ENCODE assay signal across 11 mouse cellular contexts in the genomic region with DNA sequence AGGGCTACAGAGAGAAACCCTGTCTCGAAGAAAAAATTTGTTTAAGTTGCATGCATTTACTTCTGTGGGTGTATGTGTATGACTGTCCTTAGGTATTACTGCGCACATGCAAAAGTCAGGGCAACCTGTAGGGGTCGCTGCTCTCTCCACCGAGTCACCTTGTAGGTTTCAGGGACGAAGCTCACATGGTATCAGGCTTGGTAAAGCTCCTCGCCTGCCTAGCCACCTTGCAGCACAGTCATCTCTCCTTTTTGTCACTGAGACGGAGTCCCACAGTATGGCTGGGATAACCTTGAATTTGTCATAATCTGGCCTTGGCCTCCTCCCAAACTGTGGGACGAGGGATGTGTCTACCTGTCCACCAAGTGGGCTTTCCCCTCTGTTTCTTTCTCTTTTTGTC. TPM values are rescaled to one million over a fixed set of nuclear protein-coding genes. Genes with fewer than 3 reads are reported as not detected.
DNase-seq lines count a peak whose midpoint lies in the region; ATAC-seq and TF ChIP-seq lines count a peak whose summit lies in the region.
"Had no signal": no experiment of that assay in that cellular context is flagged by ENCODE, and none has a peak within 500 bp of the region (broad histone marks: within the 10 kb centered on the region; RNA-seq: fewer than 3 reads in every experiment).

No protein-coding gene starts in this region.

- DNase-seq in cerebellum, adult 2 months = no peak
- no peak for DNase-seq in cerebellum, postnatal 4 days (ENCODE audit: low spot score in 2 of 2)
- no peak for DNase-seq in midbrain, postnatal 0 days (ENCODE audit: low spot score)
- DNase-seq in midbrain, embryonic 11.5 days (ENCODE audit: low spot score, missing footprints) = no peak
- peak; percentile 44 for DNase-seq in splenic B cell, adult 2 months (ENCODE audit: low read depth, low spot score)

- TF ChIP-seq CTCF in cerebellum, adult 2 months (IDR thresholded peaks at IDR 0.05; ENCODE audit: borderline replicate concordance, insufficient read depth, low read depth, low read length) = peak; percentile 55; the same call in 1 of the 2 replicates
- peak; percentile 49 for TF ChIP-seq CTCF in midbrain, postnatal 0 days (IDR thresholded peaks at IDR 0.05)

- no peaks in the 10 kb centered on the region for H3K4me1 ChIP-seq in cerebellum, adult 2 months (ENCODE audit: control insufficient read depth, insufficient read depth, low read length)
- H3K4me1 ChIP-seq in midbrain, postnatal 0 days (ENCODE audit: insufficient read depth, low read length) = no peaks in the 10 kb centered on the region
- no peaks in the 10 kb centered on the region for H3K4me1 ChIP-seq in midbrain, embryonic 11.5 days (ENCODE audit: control insufficient read depth, insufficient read depth, low read length)
- H3K4me1 ChIP-seq in forebrain, embryonic 16.5 days (replicated peaks; ENCODE audit: control insufficient read depth, insufficient read depth, low read length) = no peaks in the 10 kb centered on the region
- H3K4me1 ChIP-seq in midbrain, embryonic 15.5 days = no peaks in the 10 kb centered on the region

- no peak overlapping the region for H3K4me2 ChIP-seq in midbrain, postnatal 0 days (ENCODE audit: low read depth, low read length, poor library complexity, severe bottlenecking)
- no peak overlapping the region for H3K4me2 ChIP-seq in midbrain, embryonic 11.5 days
- no peak overlapping the region for H3K4me2 ChIP-seq in forebrain, embryonic 16.5 days (ENCODE audit: low read length)
- no peak overlapping the region for H3K4me2 ChIP-seq in midbrain, embryonic 15.5 days
- H3K4me2 ChIP-seq: embryonic facial prominence, embryonic 13.5 days had no signal

- WGBS in cerebellum, adult 2 months = 54% methylated on average over 8 of the region's 8 CpGs
- WGBS in midbrain, postnatal 0 days = 67% methylated on average over 8 of the region's 8 CpGs
- 59% methylated on average over 8 of the region's 8 CpGs for WGBS in midbrain, embryonic 11.5 days
- WGBS in forebrain, embryonic 16.5 days = 65% methylated on average over 8 of the region's 8 CpGs
- 60% methylated on average over 8 of the region's 8 CpGs for WGBS in midbrain, embryonic 15.5 days

- H3K27me3 ChIP-seq in cerebellum, adult 2 months (ENCODE audit: control insufficient read depth, insufficient read depth, low read length) = no peaks in the 10 kb centered on the region
- H3K27me3 ChIP-seq in midbrain, postnatal 0 days (ENCODE audit: insufficient read depth, low read length) = no peaks in the 10 kb centered on the region
- no peaks in the 10 kb centered on the region for H3K27me3 ChIP-seq in midbrain, embryonic 11.5 days (ENCODE audit: control insufficient read depth, insufficient read depth, low read length)
- H3K27me3 ChIP-seq in splenic B cell, adult 2 months (ENCODE audit: control insufficient read depth, insufficient read depth, low read length, poor library complexity, severe bottlenecking) = no peaks in the 10 kb centered on the region
- no peaks in the 10 kb centered on the region for H3K27me3 ChIP-seq in forebrain, embryonic 16.5 days (replicated peaks; ENCODE audit: control insufficient read depth, insufficient read depth, low read length)
- no peaks in the 10 kb centered on the region for H3K27me3 ChIP-seq in midbrain, embryonic 15.5 days (replicated peaks)
- H3K27me3 ChIP-seq: embryonic facial prominence, embryonic 13.5 days had no signal

- no peak overlapping the region for H3K4me3 ChIP-seq in cerebellum, adult 2 months (replicated peaks; ENCODE audit: insufficient read depth, low read depth, low read length)
- no peak overlapping the region for H3K4me3 ChIP-seq in midbrain, postnatal 0 days (ENCODE audit: low read depth, low read length)
- no peak overlapping the region for H3K4me3 ChIP-seq in midbrain, embryonic 11.5 days (ENCODE audit: low read depth, low read length)
- no peak overlapping the region for H3K4me3 ChIP-seq in forebrain, embryonic 16.5 days (replicated peaks; ENCODE audit: low read length)
- H3K4me3 ChIP-seq in midbrain, embryonic 15.5 days = no peak overlapping the region
- H3K4me3 ChIP-seq: embryonic facial prominence, embryonic 13.5 days; heart, embryonic 10.5 days; myocyte had no signal

- no peak for ATAC-seq in midbrain, postnatal 0 days (ENCODE audit: low FRiP score)
- no peak for ATAC-seq in midbrain, embryonic 11.5 days (ENCODE audit: low FRiP score)
- ATAC-seq in erythroblast, adult 5-6 weeks (replicated peaks; ENCODE audit: low FRiP score, poor library complexity, severe bottlenecking) = peak; percentile 47; the same call in 1 of the 2 replicates
- ATAC-seq in forebrain, embryonic 16.5 days = no peak
- ATAC-seq in midbrain, embryonic 15.5 days (replicated peaks) = no peak

- H3K9ac ChIP-seq in midbrain, postnatal 0 days (replicated peaks; ENCODE audit: low read length, poor library complexity, severe bottlenecking) = no peak overlapping the region
- H3K9ac ChIP-seq in midbrain, embryonic 11.5 days (ENCODE audit: low read length) = no peak overlapping the region
- H3K9ac ChIP-seq in forebrain, embryonic 16.5 days (replicated peaks; ENCODE audit: low read depth, low read length) = no peak overlapping the region
- no peak overlapping the region for H3K9ac ChIP-seq in midbrain, embryonic 15.5 days
- H3K9ac ChIP-seq: embryonic facial prominence, embryonic 13.5 days had no signal

- H3K9me3 ChIP-seq in midbrain, postnatal 0 days (ENCODE audit: low read length) = no peaks in the 10 kb centered on the region
- no peaks in the 10 kb centered on the region for H3K9me3 ChIP-seq in midbrain, embryonic 11.5 days (ENCODE audit: control insufficient read depth, low read length)
- no peaks in the 10 kb centered on the region for H3K9me3 ChIP-seq in forebrain, embryonic 16.5 days (ENCODE audit: control insufficient read depth, low read length)
- no peaks in the 10 kb centered on the region for H3K9me3 ChIP-seq in midbrain, embryonic 15.5 days
- H3K9me3 ChIP-seq: embryonic facial prominence, embryonic 13.5 days; heart, embryonic 10.5 days had no signal

- H3K27ac ChIP-seq in cerebellum, adult 2 months (ENCODE audit: insufficient read depth, low read length) = no peak overlapping the region
- no peak overlapping the region for H3K27ac ChIP-seq in midbrain, postnatal 0 days (ENCODE audit: low read depth, low read length)
- no peak overlapping the region for H3K27ac ChIP-seq in midbrain, embryonic 11.5 days (ENCODE audit: low read depth, low read length)
- no peak overlapping the region for H3K27ac ChIP-seq in forebrain, embryonic 16.5 days (ENCODE audit: low read length)
- no peak overlapping the region for H3K27ac ChIP-seq in midbrain, embryonic 15.5 days
- H3K27ac ChIP-seq: embryonic facial prominence, embryonic 13.5 days; heart, embryonic 10.5 days had no signal

- no peak for TF ChIP-seq POLR2A in cerebellum, adult 2 months (IDR thresholded peaks at IDR 0.05; ENCODE audit: borderline replicate concordance, insufficient read depth, low read length)

- H3K36me3 ChIP-seq in midbrain, postnatal 0 days (ENCODE audit: insufficient read depth, low read length) = no peaks in the 10 kb centered on the region
- H3K36me3 ChIP-seq in midbrain, embryonic 11.5 days (ENCODE audit: control insufficient read depth, insufficient read depth, low read length) = no peaks in the 10 kb centered on the region
- H3K36me3 ChIP-seq in splenic B cell, adult 2 months (ENCODE audit: control insufficient read depth, insufficient read depth, low read length, poor library complexity, severe bottlenecking) = no peaks in the 10 kb centered on the region
- no peaks in the 10 kb centered on the region for H3K36me3 ChIP-seq in forebrain, embryonic 16.5 days (ENCODE audit: control insufficient read depth, insufficient read depth)
- no peaks in the 10 kb centered on the region for H3K36me3 ChIP-seq in midbrain, embryonic 15.5 days (replicated peaks)
- H3K36me3 ChIP-seq: embryonic facial prominence, embryonic 13.5 days; heart, embryonic 10.5 days had no signal

RNA-seq across cellular contexts. Expression of gene Tnrc18, which starts 27.0 kb away (rescaled TPM):
- 29.3 and 36.5 TPM in 2 replicates for polyA plus RNA-seq in cerebellum, adult 2 months (2012; rRNA removed)
- total RNA-seq in midbrain, postnatal 0 days (2014; rRNA removed) = 114 and 142 TPM in 2 replicates
- polyA plus RNA-seq in midbrain, postnatal 0 days (2015; fragmentation: Nextera tagmentation; extraction: Ambion mirVana) = 17.4 and 19.4 TPM in 2 replicates
- polyA plus RNA-seq in midbrain, embryonic 11.5 days (2014; fragmentation: Nextera tagmentation; extraction: Ambion mirVana) = 26.9 and 27.4 TPM in 2 replicates
- total RNA-seq in erythroblast, adult 5-6 weeks (2015; ENCODE audit: low replicate concordance) = 5.4 and 7.9 TPM in 2 replicates
- 5.0 and 6.0 TPM in 2 replicates for total RNA-seq in erythroblast, adult 5-6 weeks (2017; ENCODE audit: low replicate concordance)
- polyA plus RNA-seq in forebrain, embryonic 16.5 days (2015; fragmentation: Nextera tagmentation; extraction: Ambion mirVana) = 34.8 and 40.4 TPM in 2 replicates
- 36.3 and 38.6 TPM in 2 replicates for polyA plus RNA-seq in midbrain, embryonic 15.5 days (2015; fragmentation: Nextera tagmentation; extraction: Ambion mirVana)

RNA-seq across cellular contexts. Expression of gene Fbxl18, which starts 50.8 kb away (rescaled TPM):
- polyA plus RNA-seq in cerebellum, adult 2 months (2012; rRNA removed) = 22.3 TPM in 2 replicates
- 52.8 and 67.5 TPM in 2 replicates for total RNA-seq in midbrain, postnatal 0 days (2014; rRNA removed)
- polyA plus RNA-seq in midbrain, postnatal 0 days (2015; fragmentation: Nextera tagmentation; extraction: Ambion mirVana) = 25.5 and 27.5 TPM in 2 replicates
- 10.5 and 11.8 TPM in 2 replicates for polyA plus RNA-seq in midbrain, embryonic 11.5 days (2014; fragmentation: Nextera tagmentation; extraction: Ambion mirVana)
- total RNA-seq in erythroblast, adult 5-6 weeks (2015; ENCODE audit: low replicate concordance) = 0.84 and 8.3 TPM in 2 replicates
- 0.56 and 1.4 TPM in 2 replicates for total RNA-seq in erythroblast, adult 5-6 weeks (2017; ENCODE audit: low replicate concordance)
- polyA plus RNA-seq in forebrain, embryonic 16.5 days (2015; fragmentation: Nextera tagmentation; extraction: Ambion mirVana) = 29.5 and 31.4 TPM in 2 replicates
- polyA plus RNA-seq in midbrain, embryonic 15.5 days (2015; fragmentation: Nextera tagmentation; extraction: Ambion mirVana) = 41.6 and 43.0 TPM in 2 replicates
